8 mouse cellular contexts compared by ENCODE assay signal in the genomic region with DNA sequence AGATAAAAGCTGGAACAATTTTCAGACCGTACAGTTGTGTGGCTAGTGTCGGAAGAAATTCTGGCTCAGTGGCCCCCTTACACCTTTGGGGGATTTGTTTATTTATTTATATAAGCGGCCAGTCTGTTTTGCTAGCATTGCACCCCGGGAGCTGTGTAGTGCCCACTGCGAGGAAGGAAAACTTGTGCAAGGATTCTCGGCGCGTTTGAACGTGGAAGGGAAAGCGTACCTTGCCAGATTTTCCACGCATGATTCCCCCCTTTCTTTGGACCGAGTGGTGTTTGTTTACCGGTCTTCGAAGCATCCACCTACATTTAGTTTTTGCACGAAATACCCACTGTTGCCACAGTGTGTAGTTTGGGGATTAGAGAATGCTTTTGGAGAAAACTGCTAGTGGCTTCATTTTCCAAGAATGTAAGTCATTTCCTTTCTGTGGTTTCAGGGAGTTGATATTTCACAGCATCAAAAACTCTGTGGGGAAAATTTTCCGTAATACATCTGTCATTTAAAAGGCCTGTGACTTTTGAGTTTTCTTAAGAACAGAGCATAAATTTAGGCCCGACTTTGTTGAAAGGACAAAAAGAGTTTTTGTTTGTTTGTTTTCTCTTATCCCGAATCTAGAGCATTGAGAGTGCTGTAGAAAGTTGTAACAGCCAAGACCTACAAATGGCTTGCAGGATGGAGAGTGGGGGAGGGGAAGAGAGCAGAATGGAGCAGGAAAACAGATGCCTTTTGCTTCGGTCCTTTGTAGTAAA. TPM values are rescaled to one million over a fixed set of nuclear protein-coding genes. Genes with fewer than 3 reads are reported as not detected.
A peak's percentile ranks its signal among the peaks of the same experiment; 100 is the strongest.
DNase-seq lines count a peak whose midpoint lies in the region; ATAC-seq and TF ChIP-seq lines count a peak whose summit lies in the region.

No protein-coding gene starts in this region.

- TF ChIP-seq CTCF in stomach, postnatal 0 days (IDR thresholded peaks at IDR 0.05; ENCODE audit: low read depth) = no peak

- peak overlapping the region; percentile 94 for H3K4me3 ChIP-seq in megakaryocyte, embryonic 14.5 days (replicated peaks)
- peak overlapping the region; percentile 75 for H3K4me3 ChIP-seq in embryonic facial prominence, embryonic 11.5 days (ENCODE audit: low read depth, low read length)
- H3K4me3 ChIP-seq in hindbrain, embryonic 14.5 days (replicated peaks; ENCODE audit: low read length) = peak overlapping the region; percentile 68
- peak overlapping the region; percentile 91 for H3K4me3 ChIP-seq in lung, embryonic 15.5 days
- H3K4me3 ChIP-seq in stomach, postnatal 0 days (ENCODE audit: low read depth, low read length) = peak overlapping the region; percentile 93

- no peak for TF ChIP-seq EP300 in stomach, postnatal 0 days (optimal IDR thresholded peaks at IDR 0.05)

- H3K27me3 ChIP-seq in megakaryocyte, embryonic 14.5 days (replicated peaks) = no peaks in the 10 kb centered on the region
- H3K27me3 ChIP-seq in embryonic facial prominence, embryonic 11.5 days (ENCODE audit: control insufficient read depth, insufficient read depth, low read length) = no peaks in the 10 kb centered on the region
- no peaks in the 10 kb centered on the region for H3K27me3 ChIP-seq in hindbrain, embryonic 14.5 days (ENCODE audit: control insufficient read depth, insufficient read depth, low read length)
- no peaks in the 10 kb centered on the region for H3K27me3 ChIP-seq in lung, embryonic 15.5 days
- H3K27me3 ChIP-seq in stomach, postnatal 0 days (ENCODE audit: control insufficient read depth, insufficient read depth, low read length) = no peaks in the 10 kb centered on the region

- 3% methylated on average over 19 of the region's 19 CpGs for WGBS in embryonic facial prominence, embryonic 11.5 days
- 4% methylated on average over 19 of the region's 19 CpGs for whole genome bisulfite sequencing in hindbrain, embryonic 14.5 days
- WGBS in lung, embryonic 15.5 days = under 1% methylated on average over 19 of the region's 19 CpGs
- 2% methylated on average over 19 of the region's 19 CpGs for WGBS in stomach, postnatal 0 days

- H3K9ac ChIP-seq in embryonic facial prominence, embryonic 11.5 days (replicated peaks; ENCODE audit: low read length) = peak overlapping the region; percentile 93
- peak overlapping the region; percentile 68 for H3K9ac ChIP-seq in hindbrain, embryonic 14.5 days
- H3K9ac ChIP-seq in lung, embryonic 15.5 days = peak overlapping the region; percentile 95
- peak overlapping the region; percentile 95 for H3K9ac ChIP-seq in stomach, postnatal 0 days (ENCODE audit: low read length)

- peak overlapping the region; percentile 98 for H3K27ac ChIP-seq in embryonic facial prominence, embryonic 11.5 days (replicated peaks; ENCODE audit: low read depth, low read length)
- peak overlapping the region; percentile 74; the same call in 1 of the 2 replicates for H3K27ac ChIP-seq in hindbrain, embryonic 14.5 days
- H3K27ac ChIP-seq in lung, embryonic 15.5 days = peak overlapping the region; percentile 100
- H3K27ac ChIP-seq in stomach, postnatal 0 days (replicated peaks) = peak overlapping the region; percentile 99

- no peaks in the 10 kb centered on the region for H3K36me3 ChIP-seq in megakaryocyte, embryonic 14.5 days (replicated peaks; ENCODE audit: low read length)
- no peaks in the 10 kb centered on the region for H3K36me3 ChIP-seq in embryonic facial prominence, embryonic 11.5 days (replicated peaks; ENCODE audit: control insufficient read depth, insufficient read depth, low read depth, low read length)
- H3K36me3 ChIP-seq in hindbrain, embryonic 14.5 days (replicated peaks; ENCODE audit: control insufficient read depth, insufficient read depth) = no peaks in the 10 kb centered on the region
- H3K36me3 ChIP-seq in lung, embryonic 15.5 days = no peaks in the 10 kb centered on the region
- H3K36me3 ChIP-seq in stomach, postnatal 0 days (ENCODE audit: control insufficient read depth, insufficient read depth, low read length) = no peaks in the 10 kb centered on the region

- peak overlapping the region; percentile 61 for H3K4me2 ChIP-seq in embryonic facial prominence, embryonic 11.5 days (ENCODE audit: low read depth, low read length)
- peak overlapping the region; percentile 78 for H3K4me2 ChIP-seq in hindbrain, embryonic 14.5 days (replicated peaks)
- H3K4me2 ChIP-seq in lung, embryonic 15.5 days = peak overlapping the region; percentile 77
- peak overlapping the region; percentile 74 for H3K4me2 ChIP-seq in stomach, postnatal 0 days (replicated peaks; ENCODE audit: low read depth)

- H3K9me3 ChIP-seq in megakaryocyte, embryonic 14.5 days = no peaks in the 10 kb centered on the region
- H3K9me3 ChIP-seq in embryonic facial prominence, embryonic 11.5 days (replicated peaks; ENCODE audit: control insufficient read depth, low read length) = no peaks in the 10 kb centered on the region
- no peaks in the 10 kb centered on the region for H3K9me3 ChIP-seq in hindbrain, embryonic 14.5 days (ENCODE audit: control insufficient read depth, low read length)
- H3K9me3 ChIP-seq in lung, embryonic 15.5 days = no peaks in the 10 kb centered on the region
- H3K9me3 ChIP-seq in stomach, postnatal 0 days (ENCODE audit: control insufficient read depth, low read length) = no peaks in the 10 kb centered on the region

- DNase-seq in embryonic facial prominence, embryonic 11.5 days (ENCODE audit: low spot score) = peak; percentile 77
- DNase-seq in hindbrain, embryonic 14.5 days (ENCODE audit: low spot score) = peak; percentile 42
- no peak for DNase-seq in stomach, postnatal 0 days (ENCODE audit: low spot score)
- DNase-seq in right cerebral cortex, postnatal 14 days = no peak
- no peak for DNase-seq in ovary, postnatal 36 days (ENCODE audit: low spot score)

- H3K4me1 ChIP-seq in megakaryocyte, embryonic 14.5 days = peaks cover 52% of the 10 kb centered on the region
- H3K4me1 ChIP-seq in embryonic facial prominence, embryonic 11.5 days (ENCODE audit: control insufficient read depth, insufficient read depth, low read length) = no peaks in the 10 kb centered on the region; the same call in 1 of the 2 replicates
- H3K4me1 ChIP-seq in hindbrain, embryonic 14.5 days (replicated peaks; ENCODE audit: control insufficient read depth, insufficient read depth, low read length) = peaks cover 22% of the 10 kb centered on the region
- peaks cover 25% of the 10 kb centered on the region; the same call in 1 of the 2 replicates for H3K4me1 ChIP-seq in lung, embryonic 15.5 days
- H3K4me1 ChIP-seq in stomach, postnatal 0 days (replicated peaks; ENCODE audit: control insufficient read depth, insufficient read depth) = no peaks in the 10 kb centered on the region; the same call in 1 of the 2 replicates

- ATAC-seq in megakaryocyte, adult 5-6 weeks (ENCODE audit: poor library complexity, severe bottlenecking) = no peak
- ATAC-seq in embryonic facial prominence, embryonic 11.5 days (replicated peaks; ENCODE audit: insufficient number of reproducible peaks, low FRiP score, low TSS enrichment, low read depth) = no peak
- no peak for ATAC-seq in hindbrain, embryonic 14.5 days (ENCODE audit: low FRiP score)
- ATAC-seq in lung, embryonic 15.5 days (ENCODE audit: borderline replicate concordance, extremely low read depth, low FRiP score, low TSS enrichment) = no peak
- ATAC-seq in stomach, postnatal 0 days (ENCODE audit: low FRiP score, low TSS enrichment) = no peak

RNA-seq across cellular contexts. Expression of a gene that starts 1.2 kb away (rescaled TPM):
- 3.4 and 4.0 TPM in 2 replicates for polyA plus RNA-seq in megakaryocyte, embryonic 14.5 days (2012; ENCODE audit: insufficient read depth, low replicate concordance)
- total RNA-seq in megakaryocyte, adult 5-6 weeks (2015) = 0.64 and 0.69 TPM in 2 replicates
- total RNA-seq in megakaryocyte, adult 5-6 weeks (2017) = 1.0 and 1.2 TPM in 2 replicates
- 63.5 and 68.9 TPM in 2 replicates for polyA plus RNA-seq in embryonic facial prominence, embryonic 11.5 days (2014; fragmentation: Nextera tagmentation; extraction: Ambion mirVana)
- polyA plus RNA-seq in hindbrain, embryonic 14.5 days (2014; fragmentation: Nextera tagmentation; extraction: Ambion mirVana) = 9.5 and 10.6 TPM in 2 replicates
- 33.5 and 34.9 TPM in 2 replicates for polyA plus RNA-seq in lung, embryonic 15.5 days (2015; fragmentation: Nextera tagmentation; extraction: Ambion mirVana)
- 17.1 and 17.2 TPM in 2 replicates for polyA plus RNA-seq in stomach, postnatal 0 days (2015; fragmentation: Nextera tagmentation; extraction: Ambion mirVana)

Comparison
In these comparisons a context has a peak if more than half of its experiments do, and no peak if none do; other contexts are left out.
1. DNase-seq: peak in embryonic facial prominence, embryonic 11.5 days (single experiment) and hindbrain, embryonic 14.5 days (single experiment); none in stomach, postnatal 0 days (single experiment), right cerebral cortex, postnatal 14 days (single experiment) and ovary, postnatal 36 days (single experiment).
2. Peak in every context shown above with its lines, with median percentiles within 50 percentile points of each other: H3K4me3 ChIP-seq, H3K27ac ChIP-seq, H3K4me2 ChIP-seq and H3K9ac ChIP-seq.